Mouse (Mus musculus) urinary bladder, postnatal 4 days (tissue): ENCODE results near the gene Fam89b.

Source experiments
- DNase-seq, 2 experiments: peaks; one replicate each; pipeline ENCODE4 v3.0.0; 2021 to 2022; ENCODE audit warnings: low spot score in 2 of 2

Fam89b gene

DNA sequence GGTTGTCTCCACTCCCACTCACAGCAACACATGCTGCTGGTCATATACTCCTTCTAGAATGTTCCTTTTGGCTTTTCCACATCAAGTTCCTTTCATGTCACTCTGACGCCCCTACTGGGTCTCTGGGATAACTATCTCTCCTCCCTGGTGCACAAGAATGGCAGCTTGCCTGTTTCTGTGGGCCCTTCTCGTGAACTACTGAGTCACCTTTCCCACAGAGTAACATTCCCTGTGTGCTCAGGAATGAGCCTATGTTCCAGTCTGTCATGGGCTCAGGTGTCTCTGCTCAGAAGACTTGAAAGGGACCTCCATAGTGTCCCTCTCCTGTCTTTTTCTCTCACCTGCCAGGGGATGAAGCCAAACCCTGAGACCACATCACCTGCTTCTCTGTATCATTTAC lies 10.0 kb upstream of the Fam89b start:
- no peak for DNase-seq

DNA sequence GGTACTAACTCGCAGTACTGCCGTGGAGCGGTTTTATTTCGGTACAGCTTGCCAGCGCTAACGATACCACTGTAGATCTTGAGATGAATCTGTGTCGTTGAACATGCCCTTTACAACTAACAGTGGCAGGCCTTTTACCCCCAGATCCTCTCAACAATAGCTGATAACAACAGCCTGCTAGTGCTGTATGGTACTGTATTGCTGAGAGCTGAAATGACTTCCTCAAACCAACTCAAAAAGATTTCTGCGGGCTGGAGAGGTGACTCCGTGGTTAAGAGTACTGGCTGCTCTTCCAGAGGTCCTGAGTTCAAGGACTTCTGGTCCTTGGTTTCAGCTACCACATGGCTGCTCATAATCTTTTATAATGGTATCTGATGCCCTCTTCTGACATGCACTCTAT lies 4.9 kb upstream of the Fam89b start:
- no peak for DNase-seq

DNA sequence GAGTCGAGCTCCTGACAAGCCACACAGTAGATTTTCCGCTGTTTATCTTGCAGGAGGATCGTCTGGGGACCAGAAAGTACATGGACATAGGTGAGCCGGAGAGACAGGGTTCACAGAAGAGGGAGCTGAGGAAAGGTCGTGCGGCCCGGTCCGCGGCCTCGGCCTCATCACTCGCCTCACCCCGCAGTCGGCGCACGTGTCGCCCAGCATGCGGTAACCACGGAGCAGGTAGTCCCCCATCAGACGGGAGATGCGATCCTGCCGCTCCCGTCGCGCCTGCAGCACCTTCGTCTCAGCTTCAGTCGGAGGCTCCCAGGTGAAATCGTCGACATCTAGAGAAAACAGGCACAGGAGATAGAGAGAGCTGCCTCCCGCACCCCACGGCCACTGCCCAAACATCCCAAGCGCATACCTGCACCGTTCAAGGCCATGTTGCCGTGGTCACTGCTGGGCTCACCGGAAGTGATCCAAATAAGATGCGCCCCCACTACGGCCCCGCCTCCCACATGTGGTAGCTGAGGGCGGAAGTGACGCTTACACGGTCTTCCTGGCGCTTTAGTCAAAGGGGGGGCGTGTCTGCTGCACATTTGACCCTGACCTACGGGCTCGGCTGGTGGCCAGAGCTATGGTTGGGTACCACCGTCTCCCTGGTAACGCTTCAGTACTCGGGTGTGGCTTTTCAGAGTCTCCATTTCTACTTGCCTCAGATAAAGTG lies 2.0 kb upstream of the Fam89b start:
- DNase-seq, result peak; percentile 86 to 93

DNA sequence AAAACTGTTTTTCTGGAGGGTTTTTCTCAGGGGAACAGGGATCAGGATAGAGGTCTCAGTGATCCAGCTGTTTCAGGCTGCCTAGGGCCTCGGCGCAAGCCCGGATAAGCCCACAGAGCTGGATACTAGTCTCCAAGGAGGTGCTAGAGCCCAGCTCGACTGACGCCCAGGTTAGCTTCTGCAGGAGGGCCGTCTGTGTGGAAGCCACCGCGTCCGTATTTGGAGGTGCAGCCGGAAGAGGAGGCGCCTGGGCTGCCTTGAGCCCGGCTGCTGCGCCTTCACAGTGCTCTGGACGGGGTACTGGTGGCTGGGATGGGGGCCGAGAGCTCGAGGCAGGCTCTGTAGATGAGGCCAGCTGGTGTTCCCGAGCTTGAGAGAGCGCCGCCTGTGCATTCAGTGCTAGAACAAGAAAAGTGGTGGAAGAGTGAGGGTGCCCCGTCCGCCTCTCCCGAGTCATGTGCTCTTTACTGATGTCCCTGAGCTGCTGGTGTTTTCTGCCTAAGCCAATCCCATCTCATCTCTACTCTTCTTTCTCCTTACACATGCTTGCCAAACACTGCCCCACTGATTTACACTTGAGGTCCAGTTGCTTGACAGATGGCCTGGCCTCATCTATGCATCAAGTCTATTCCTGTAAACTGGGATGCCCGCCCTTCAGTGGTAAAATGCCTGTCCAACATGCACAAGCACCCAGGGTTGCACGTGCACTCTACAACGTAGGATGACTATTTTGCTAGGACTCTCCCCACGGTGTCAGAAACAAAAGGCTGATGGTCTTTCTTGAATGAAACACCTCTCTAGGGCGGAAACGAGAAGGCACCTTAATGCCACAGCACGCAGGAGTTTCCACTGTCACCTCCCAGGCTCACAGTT lies 1.1 kb upstream of the Fam89b start:
- DNase-seq, result no peak

DNA sequence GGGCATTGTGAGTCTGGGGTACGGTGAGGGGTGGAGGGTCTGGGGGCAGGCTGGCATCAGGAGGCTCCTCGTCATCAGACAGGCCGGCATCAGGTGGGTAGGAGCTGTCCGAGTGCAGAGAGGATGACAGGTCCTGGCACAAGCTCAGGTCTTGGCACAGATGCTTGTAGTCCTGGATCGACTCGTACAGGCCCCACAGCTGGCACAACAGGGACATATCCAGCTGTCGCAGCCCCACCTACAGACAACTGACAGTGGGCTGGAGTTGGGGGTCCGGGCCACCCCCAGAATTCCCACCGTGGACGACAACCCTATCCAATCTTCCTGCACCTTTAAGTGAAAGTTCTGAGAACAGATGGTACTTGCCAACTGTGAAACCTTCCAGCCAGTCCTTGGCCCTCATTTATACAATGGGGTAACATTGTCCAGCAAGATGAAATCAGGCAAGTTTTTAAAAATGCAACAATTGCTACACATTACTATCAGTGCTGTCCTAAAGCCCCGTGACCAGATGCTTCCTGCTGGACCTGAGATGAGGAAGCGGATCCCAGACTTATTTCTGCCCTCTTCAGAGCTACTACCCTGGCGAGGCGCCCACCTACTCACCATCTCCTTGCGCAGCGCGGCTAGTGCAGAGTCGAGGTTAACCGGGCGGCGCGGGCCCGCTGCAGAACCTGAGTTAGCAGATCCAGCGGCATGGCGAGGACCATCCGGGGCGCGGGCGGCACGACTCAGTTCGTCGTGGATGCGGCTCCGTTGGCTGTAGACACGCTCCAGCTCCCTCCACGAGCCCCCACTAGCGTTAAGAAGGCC lies 616 bp downstream of the Fam89b start:
- DNase-seq, result peak in 1 of 2 experiments; percentile 52

GRCm38 (mm10) chr19:5727701-5728100 lies 1.8 kb downstream of the Fam89b start:
- DNase-seq, result peak; percentile 80 to 91

- DNase-seq, result no peak
These were observed 2.4 kb downstream of the Fam89b start for GRCm38 (mm10) chr19:5726961-5727578.

- DNase-seq, result peak; percentile 71 to 81
These were observed 3.5 kb downstream of the Fam89b start, which contains the start of gene Ehbp1l1 for GRCm38 (mm10) chr19:5725767-5726515. Gene Ehbp1l1, minus strand, starts transcription at chr19:5726317.

DNA sequence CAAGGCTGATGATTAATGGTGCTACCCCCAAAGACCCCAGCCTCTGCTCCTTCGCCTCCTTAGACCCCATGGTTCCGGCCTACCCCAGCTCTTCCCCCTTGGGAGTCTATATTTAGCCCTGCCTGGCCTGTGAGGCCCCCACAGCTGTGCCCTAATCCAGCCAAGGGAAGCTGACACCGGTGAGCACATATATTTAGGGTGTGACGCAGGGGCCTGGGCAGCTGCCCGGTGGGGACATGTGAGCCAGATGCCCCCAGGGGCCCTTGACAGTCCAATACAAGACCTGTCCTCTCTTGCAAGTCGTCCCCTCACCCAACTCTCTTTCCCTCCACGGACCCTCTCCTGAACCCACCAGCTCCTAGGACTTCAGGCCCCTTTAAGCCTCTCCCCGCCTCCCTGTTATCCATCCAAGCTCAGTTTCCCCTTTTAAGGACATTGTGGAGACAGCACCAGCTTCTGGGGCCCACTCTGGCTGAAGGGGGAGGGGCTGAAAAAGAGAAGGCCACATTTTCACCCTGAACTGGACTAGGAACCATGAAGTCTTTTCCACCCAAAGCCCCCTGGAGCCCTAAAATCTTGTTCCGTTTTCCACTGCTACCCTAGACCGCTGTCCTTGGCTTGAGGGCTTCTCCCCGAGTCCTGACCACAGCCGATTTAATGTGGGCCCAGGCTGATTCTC lies 4.3 kb downstream of the Fam89b start:
- DNase-seq, result no peak

DNA sequence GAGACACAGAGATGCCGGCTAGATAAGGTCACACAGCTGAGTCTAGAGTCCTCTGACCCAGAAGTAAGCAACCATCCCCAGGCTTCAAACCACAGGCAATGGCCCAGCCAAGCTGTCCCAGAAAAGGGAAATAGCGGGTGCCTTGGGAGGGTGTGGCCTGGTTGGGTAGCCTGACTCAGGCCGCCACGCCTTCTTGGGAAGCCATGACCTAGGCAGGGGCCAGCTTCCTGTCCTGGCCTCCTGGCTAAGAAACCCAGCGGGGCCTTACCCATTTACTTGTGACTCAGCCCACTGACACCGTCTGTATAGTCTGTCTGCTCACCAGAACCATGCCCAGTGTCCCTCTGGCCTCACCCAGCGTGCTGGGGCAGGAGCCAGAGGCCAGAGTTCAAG lies 4.9 kb downstream of the Fam89b start:
- peak in 1 of 2 experiments; percentile 60 for DNase-seq

GRCm38 (mm10) chr19:5723934-5724548 lies 5.4 kb downstream of the Fam89b start:
- DNase-seq, result no peak

DNA sequence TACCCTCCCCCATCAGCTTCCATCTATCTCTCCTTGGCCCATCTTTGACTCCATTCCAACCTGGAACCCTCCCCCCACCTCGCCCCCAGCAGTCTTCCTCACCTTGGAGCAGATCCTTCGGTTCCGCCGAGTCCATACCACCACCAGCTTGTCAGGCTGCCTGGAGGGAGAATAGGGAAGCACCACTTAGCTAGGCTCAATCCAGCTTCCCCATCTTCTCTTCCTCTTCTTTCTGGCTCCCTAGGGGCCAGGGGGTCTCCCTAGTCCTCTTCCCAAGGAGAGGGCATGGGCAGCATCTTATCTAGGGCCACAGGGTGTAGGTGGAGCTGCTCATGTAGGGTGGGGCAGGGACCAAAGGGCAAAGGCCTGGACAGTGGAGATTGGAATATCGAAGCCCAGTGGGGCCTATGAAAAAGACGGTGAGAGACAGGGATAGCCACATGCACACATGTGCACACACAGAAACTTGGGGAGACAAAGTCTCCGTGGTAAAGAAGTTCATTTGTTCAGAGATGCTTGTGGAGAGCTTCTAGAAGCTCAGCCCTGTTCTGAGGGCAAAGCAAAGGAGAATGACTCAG lies 6.5 kb downstream of the Fam89b start:
- DNase-seq, result no peak

- no peak for DNase-seq
These were observed 8.2 kb downstream of the Fam89b start for GRCm38 (mm10) chr19:5721233-5721632.

DNA sequence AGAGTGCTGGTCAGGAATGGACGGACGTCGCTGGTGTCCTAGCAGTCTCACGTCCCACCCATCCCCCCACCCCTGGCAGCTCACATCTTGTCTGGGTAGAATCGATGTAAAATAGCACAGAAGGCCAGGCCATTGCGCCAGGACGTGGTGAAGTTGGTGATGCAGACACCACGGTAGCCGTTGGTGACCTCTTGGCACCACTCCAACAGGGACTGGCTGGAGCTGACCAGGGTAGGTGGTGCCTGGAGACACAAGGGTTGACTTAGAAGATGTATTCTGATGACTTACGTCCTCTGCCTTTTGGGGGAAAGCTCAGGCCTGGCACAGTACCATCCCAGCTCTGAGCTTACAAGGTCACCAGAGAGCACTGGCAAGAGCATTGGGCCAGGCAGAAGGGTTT lies 12.5 kb downstream of the Fam89b start:
- DNase-seq, result no peak

GRCm38 (mm10) chr19:5715793-5716688 lies 13.4 kb downstream of the Fam89b start:
- DNase-seq, result no peak

GRCm38 (mm10) chr19:5713730-5714129 lies 15.7 kb downstream of the Fam89b start:
- DNase-seq, result peak; percentile 63 to 73

GRCm38 (mm10) chr19:5713255-5713654 lies 16.2 kb downstream of the Fam89b start:
- no peak for DNase-seq

DNA sequence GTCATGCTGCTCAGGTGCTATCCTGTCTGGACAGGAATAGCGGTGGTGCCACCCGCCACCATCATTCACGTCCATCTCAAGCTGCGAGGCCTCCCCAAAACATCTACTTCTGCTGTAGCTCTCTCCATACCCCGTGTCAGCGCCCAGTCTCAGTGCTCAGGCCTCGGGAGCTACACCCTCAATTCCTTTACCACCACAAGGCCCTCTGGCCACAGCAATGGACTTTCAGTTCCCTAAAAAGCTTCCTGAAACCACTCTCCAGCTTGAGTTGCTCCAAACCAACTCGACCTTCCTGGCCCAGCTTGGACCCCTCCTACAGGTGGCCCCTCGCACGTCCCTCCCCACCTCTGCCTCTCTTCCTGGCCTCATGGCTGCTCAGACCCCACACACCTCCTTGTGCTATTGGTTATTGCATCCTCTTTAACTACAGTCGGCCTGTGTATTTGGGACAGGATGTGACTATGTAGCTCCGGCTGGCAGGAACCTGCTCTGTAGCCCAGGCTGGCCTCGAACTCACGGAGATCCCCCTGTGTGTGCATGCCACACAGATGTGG lies 17.5 kb downstream of the Fam89b start:
- no peak for DNase-seq
